ENCODE assay signal across 9 mouse cellular contexts in genomic region chr11:72130021-72130420, GRCm38 (mm10). TPM values are rescaled to one million over a fixed set of nuclear protein-coding genes. Genes with fewer than 3 reads are reported as not detected.
DNase-seq lines count a peak whose midpoint lies in the region; ATAC-seq and TF ChIP-seq lines count a peak whose summit lies in the region.
"Had no signal": no experiment of that assay in that cellular context is flagged by ENCODE, and none has a peak within 500 bp of the region (broad histone marks: within the 10 kb centered on the region; RNA-seq: fewer than 3 reads in every experiment).

No protein-coding gene starts in this region.

- DNase-seq in gastrocnemius, adult 2 months: peak; percentile 81
- DNase-seq in gastrocnemius, postnatal 10 days: no peak
- DNase-seq in adrenal gland, postnatal 36 days: peak; percentile 19 to 39
- peak; percentile 44 for DNase-seq in gastrocnemius, postnatal 14 days
- peak; percentile 26 for DNase-seq in retina, embryonic 14.5 days (ENCODE audit: low spot score)
- DNase-seq in forebrain, embryonic 10.5 days (ENCODE audit: extremely low spot score, low spot score): no peak

- whole genome bisulfite sequencing in intestine, embryonic 15.5 days: 14% methylated on average over 11 of the region's 11 CpGs
- 10% methylated on average over 11 of the region's 11 CpGs for WGBS in forebrain, embryonic 10.5 days
- WGBS in forebrain, embryonic 13.5 days: 12% methylated on average over 11 of the region's 11 CpGs

- H3K4me2 ChIP-seq in intestine, embryonic 15.5 days (replicated peaks): peak overlapping the region; percentile 27; the same call in 1 of the 2 replicates
- no peak overlapping the region; the same call in 1 of the 2 replicates for H3K4me2 ChIP-seq in forebrain, embryonic 13.5 days

- no peaks in the 10 kb centered on the region for H3K9me3 ChIP-seq in intestine, embryonic 15.5 days
- no peaks in the 10 kb centered on the region for H3K9me3 ChIP-seq in forebrain, embryonic 10.5 days
- H3K9me3 ChIP-seq in forebrain, embryonic 13.5 days (replicated peaks): no peaks in the 10 kb centered on the region

- no peak for TF ChIP-seq CTCF in gastrocnemius, adult 2 months (IDR thresholded peaks at IDR 0.05)

- intact Hi-C loops in gastrocnemius, adult 2 months (cut with DNase I): no loop called here
- intact Hi-C loops in gastrocnemius, postnatal 14 days (cut with DNase I; ENCODE audit: low total_unique reads): loop anchor here (5.0 kb wide), 1 partner anchor 38 kb away; no protein-coding TSS in a partner anchor

- no peaks in the 10 kb centered on the region for H3K36me3 ChIP-seq in intestine, embryonic 15.5 days
- no peaks in the 10 kb centered on the region for H3K36me3 ChIP-seq in forebrain, embryonic 10.5 days (replicated peaks)
- H3K36me3 ChIP-seq in forebrain, embryonic 13.5 days (ENCODE audit: poor library complexity, severe bottlenecking): no peaks in the 10 kb centered on the region

- H3K4me3 ChIP-seq in gastrocnemius, adult 2 months: peak overlapping the region; percentile 57
- H3K4me3 ChIP-seq in intestine, embryonic 15.5 days (replicated peaks): no peak overlapping the region
- H3K4me3 ChIP-seq in forebrain, embryonic 10.5 days: no peak overlapping the region
- no peak overlapping the region for H3K4me3 ChIP-seq in forebrain, embryonic 13.5 days

- peaks cover 25% of the 10 kb centered on the region for H3K4me1 ChIP-seq in intestine, embryonic 15.5 days (replicated peaks)
- peaks cover 22% of the 10 kb centered on the region for H3K4me1 ChIP-seq in forebrain, embryonic 10.5 days
- H3K4me1 ChIP-seq in forebrain, embryonic 13.5 days: peaks cover 24% of the 10 kb centered on the region

- H3K9ac ChIP-seq in intestine, embryonic 15.5 days: no peak overlapping the region
- H3K9ac ChIP-seq in forebrain, embryonic 13.5 days: no peak overlapping the region

- peak; percentile 62 for ATAC-seq in intestine, embryonic 15.5 days
- ATAC-seq in forebrain, embryonic 13.5 days: no peak

- peak overlapping the region; percentile 88 for H3K27ac ChIP-seq in gastrocnemius, adult 2 months
- peak overlapping the region; percentile 32; the same call in 1 of the 2 replicates for H3K27ac ChIP-seq in intestine, embryonic 15.5 days
- H3K27ac ChIP-seq in forebrain, embryonic 10.5 days: no peak overlapping the region
- no peak overlapping the region for H3K27ac ChIP-seq in forebrain, embryonic 13.5 days
- H3K27ac ChIP-seq: macrophage had no signal

- H3K27me3 ChIP-seq in intestine, embryonic 15.5 days (replicated peaks): peaks cover 9% of the 10 kb centered on the region
- H3K27me3 ChIP-seq in forebrain, embryonic 10.5 days (ENCODE audit: poor library complexity, severe bottlenecking): peaks cover 66% of the 10 kb centered on the region
- H3K27me3 ChIP-seq in forebrain, embryonic 13.5 days: peaks cover 48% of the 10 kb centered on the region

RNA-seq across cellular contexts. Expression of gene Pitpnm3, which starts 5.6 kb away (rescaled TPM):
- 1 to 10 TPM; 1.7 to 2.2 TPM for total RNA-seq in gastrocnemius, adult 2 months (2021)
- 1 to 10 TPM; 2.2 to 2.5 TPM for total RNA-seq in gastrocnemius, postnatal 10 days (2021)
- total RNA-seq in adrenal gland, postnatal 36 days (2021): 1 to 10 TPM; 1.8 to 3.0 TPM
- 1 to 10 TPM in 1 of 2 experiments, under 1 TPM in 1; 0.75 to 1.1 TPM for total RNA-seq in gastrocnemius, postnatal 14 days (2021)
- polyA plus RNA-seq in intestine, embryonic 15.5 days (2015; fragmentation: Nextera tagmentation; extraction: Ambion mirVana): 0.50 and 0.62 TPM in 2 replicates
- 0.02 and 0.04 TPM in 2 replicates for polyA plus RNA-seq in forebrain, embryonic 10.5 days (2016; fragmentation: Nextera tagmentation; extraction: Ambion mirVana)
- 0.63 and 0.65 TPM in 2 replicates for polyA plus RNA-seq in forebrain, embryonic 13.5 days (2015; fragmentation: Nextera tagmentation; extraction: Ambion mirVana)
- polyA plus RNA-seq: macrophage had no signal

Comparison
In these comparisons a context has a peak if more than half of its experiments do, and no peak if none do; other contexts are left out.
1. DNase-seq: peak in gastrocnemius, adult 2 months (single experiment), adrenal gland, postnatal 36 days (2 of 2), gastrocnemius, postnatal 14 days (single experiment) and retina, embryonic 14.5 days (single experiment); none in gastrocnemius, postnatal 10 days (single experiment) and forebrain, embryonic 10.5 days (single experiment).
2. H3K27ac ChIP-seq: peak in gastrocnemius, adult 2 months (single experiment) and intestine, embryonic 15.5 days (single experiment); none in forebrain, embryonic 10.5 days (single experiment) and forebrain, embryonic 13.5 days (single experiment).